Mouse (Mus musculus) heart, adult 2 months (tissue): ENCODE results near the gene Mef2b. TPM values are rescaled to one million over a fixed set of nuclear protein-coding genes. Genes with fewer than 3 reads are reported as not detected.

Experiments used
- DNase-seq, 2 experiments: peaks; one replicate each; pipeline ENCODE4 v3.0.0; 2021
- H3K27ac ChIP-seq: fragments of 200-600 bp; 2 replicates; pipeline ENCODE4 v1.8.1; 2022
- H3K27me3 ChIP-seq: fragments of 200-500 bp; 2 replicates; pipeline ENCODE4 v1.6.1; 2012; ENCODE audit warnings: mild to moderate bottlenecking, low read length, inconsistent platforms, mixed read lengths; ENCODE audit not compliant: control insufficient read depth, insufficient read depth
- H3K36me3 ChIP-seq: fragments of 200-500 bp; 2 replicates; pipeline ENCODE4 v1.6.1; 2012; ENCODE audit warnings: low read length, inconsistent platforms; ENCODE audit not compliant: control insufficient read depth, insufficient read depth
- H3K4me1 ChIP-seq: fragments of 200-500 bp; 2 replicates; pipeline ENCODE4 v1.6.1; 2011; ENCODE audit warnings: low read length; ENCODE audit not compliant: control insufficient read depth, insufficient read depth
- H3K4me3 ChIP-seq: fragments of 200-600 bp; 2 replicates; pipeline ENCODE4 v1.8.1; 2022
- H3K79me2 ChIP-seq: fragments of 200-500 bp; replicated peaks from 2 replicates; pipeline ENCODE4 v1.6.1; 2012; ENCODE audit warnings: mild to moderate bottlenecking, inconsistent platforms, low read length, moderate library complexity, mixed read lengths; ENCODE audit not compliant: control insufficient read depth, insufficient read depth
- H3K9ac ChIP-seq: fragments of 200-500 bp; 2 replicates; pipeline ENCODE4 v1.6.1; 2012; ENCODE audit warnings: low read depth, mild to moderate bottlenecking, control low read depth, inconsistent platforms, low read length, mixed read lengths
- CTCF ChIP-seq: fragments of 200-600 bp; IDR thresholded peaks from 2 replicates; pipeline ENCODE4 v1.8.1; 2022; ENCODE audit warnings: antibody characterized with exemption, mild to moderate bottlenecking, moderate library complexity
- EP300 ChIP-seq: fragments of 200-500 bp; IDR thresholded peaks from 2 replicates; pipeline ENCODE4 v1.6.1; 2011; ENCODE audit warnings: low read depth, low read length, control low read depth; ENCODE audit not compliant: insufficient read depth
- WGBS: fragments of 180-500 bp; shearing (Covaris S2); methylation state at CpG from one replicate; pipeline ENCODE4 v1.1.7; 2018; 5-methylcytosine and 5-hydroxymethylcytosine counted together
- intact Hi-C: fragments of 180-260 bp; cut with DNase I; formaldehyde crosslinking; loops from one replicate; pipeline ENCODE4 v1.15.1; 2025
- microRNA-seq, 2 experiments: library from miRNA; unstranded; fragments of <30 nt; microRNA quantifications; one replicate each; pipeline ENCODE4 v1.2.0; 2021
- polyA plus RNA-seq: library from polyadenylated mRNA; depleted of rRNA; stranded (reverse); fragments of >200 nt; gene quantifications from 2 replicates; pipeline ENCODE4 v1.2.3, GENCODE M21; 2012; rRNA removed
- total RNA-seq, 2 experiments: library from RNA; stranded (reverse); gene quantifications; 2 replicates each; pipeline ENCODE4 v1.2.3; 2021

The Mef2b gene
- total and polyA plus RNA-seq, 3 experiments: 0.25 to 0.44 (median 0.27) TPM

GRCm38 (mm10) chr8:70216566-70216965 lies 77.1 kb downstream of the Mef2b start:
- TF ChIP-seq CTCF: no peak
- TF ChIP-seq EP300: peak; percentile 94
- 17% methylated on average over 1 of the region's 1 CpGs for WGBS
- Histone ChIP-seq H3K36me3 (no peaks in the 10 kb centered on the region), H3K79me2 (no peaks in the 10 kb centered on the region), H3K9ac (no peak overlapping the region), H3K4me3 (no peak overlapping the region), H3K27ac (peak overlapping the region; percentile 69), H3K4me1 (peaks cover 16% of the 10 kb centered on the region), H3K27me3 (no peaks in the 10 kb centered on the region)
- intact Hi-C loops: no loop called here
- DNase-seq: peak; percentile 78 to 86

Small RNA genes lying within 50 kb of the gene (microRNA-seq; reads per million reads assigned to microRNA genes)
- 0 reads per million in 2 experiments for gene Mir7066

Other genes with a start within 250 kb of the Mef2b start
- under 1 TPM; 0.16 to 0.23 TPM for gene Tssk6, start 237.5 kb upstream of the Mef2b start, total RNA-seq
- 0.23 and 0.49 TPM in 2 replicates for gene Tssk6, start 237.5 kb upstream of the Mef2b start, polyA plus RNA-seq
- 100 to 1,000 TPM; 417 to 492 TPM for gene Ndufa13, start 237.2 kb upstream of the Mef2b start, total RNA-seq
- gene Ndufa13, start 237.2 kb upstream of the Mef2b start, polyA plus RNA-seq: 443 and 488 TPM in 2 replicates
- gene Yjefn3, start 237.0 kb upstream of the Mef2b start, total RNA-seq: 10 to 100 TPM; 13.3 to 16.8 TPM
- gene Yjefn3, start 237.0 kb upstream of the Mef2b start, polyA plus RNA-seq: 11.5 and 14.2 TPM in 2 replicates
- gene Gatad2a, start 143.3 kb upstream of the Mef2b start, total RNA-seq: 10 to 100 TPM; 36.4 TPM
- 23.7 and 24.7 TPM in 2 replicates for gene Gatad2a, start 143.3 kb upstream of the Mef2b start, polyA plus RNA-seq
- 10 to 100 TPM; 30.1 to 32.6 TPM for gene Mau2, start 97.0 kb upstream of the Mef2b start, total RNA-seq
- 33.2 and 46.9 TPM in 2 replicates for gene Mau2, start 97.0 kb upstream of the Mef2b start, polyA plus RNA-seq
- gene Sugp1, start 96.9 kb upstream of the Mef2b start, total RNA-seq: 10 to 100 TPM; 15.8 to 19.6 TPM
- 6.7 and 10.6 TPM in 2 replicates for gene Sugp1, start 96.9 kb upstream of the Mef2b start, polyA plus RNA-seq
- gene Tm6sf2, start 66.8 kb upstream of the Mef2b start, total RNA-seq: under 1 TPM; 0.64 to 0.94 TPM
- 2.7 and 3.1 TPM in 2 replicates for gene Tm6sf2, start 66.8 kb upstream of the Mef2b start, polyA plus RNA-seq
- gene Hapln4, start 56.3 kb upstream of the Mef2b start, total RNA-seq: under 1 TPM in 1 of 2 experiments, not detected in 1; 0.10 TPM
- gene Hapln4, start 56.3 kb upstream of the Mef2b start, polyA plus RNA-seq: 0.15 and 0.16 TPM in 2 replicates
- under 1 TPM in 1 of 2 experiments, not detected in 1; 0.02 TPM for gene Ncan, start 18.8 kb upstream of the Mef2b start, total RNA-seq
- gene Ncan, start 18.8 kb upstream of the Mef2b start, polyA plus RNA-seq: 0.08 and 0.18 TPM in 2 replicates
- 1 to 10 TPM; 5.5 to 7.6 TPM for gene Nr2c2ap, start 8.4 kb upstream of the Mef2b start, total RNA-seq
- gene Nr2c2ap, start 8.4 kb upstream of the Mef2b start, polyA plus RNA-seq: 7.0 and 10.7 TPM in 2 replicates
- 10 to 100 TPM; 18.1 to 18.6 TPM for gene Rfxank, start 557 bp upstream of the Mef2b start, total RNA-seq
- 30.9 and 41.5 TPM in 2 replicates for gene Rfxank, start 557 bp upstream of the Mef2b start, polyA plus RNA-seq
- 10 to 100 TPM; 22.6 to 23.7 TPM for gene Borcs8, start 212 bp upstream of the Mef2b start, total RNA-seq
- gene Borcs8, start 212 bp upstream of the Mef2b start, polyA plus RNA-seq: 45.3 and 46.6 TPM in 2 replicates
- 100 to 1,000 TPM in 1 of 2 experiments, 10 to 100 TPM in 1; 93.6 to 108 TPM for gene Tmem161a, start 32.6 kb downstream of the Mef2b start, total RNA-seq
- gene Tmem161a, start 32.6 kb downstream of the Mef2b start, polyA plus RNA-seq: 134 and 145 TPM in 2 replicates
- gene Slc25a42, start 72.6 kb downstream of the Mef2b start, total RNA-seq: 10 to 100 TPM; 49.6 to 51.6 TPM
- 111 and 128 TPM in 2 replicates for gene Slc25a42, start 72.6 kb downstream of the Mef2b start, polyA plus RNA-seq
- gene Sugp2, start 94.5 kb downstream of the Mef2b start, total RNA-seq: 10 to 100 TPM; 34.3 to 38.0 TPM
- 27.8 and 31.4 TPM in 2 replicates for gene Sugp2, start 94.5 kb downstream of the Mef2b start, polyA plus RNA-seq
- gene Armc6, start 94.8 kb downstream of the Mef2b start, total RNA-seq: 1 to 10 TPM; 7.0 to 8.4 TPM
- gene Armc6, start 94.8 kb downstream of the Mef2b start, polyA plus RNA-seq: 9.4 and 16.0 TPM in 2 replicates
- gene Homer3, start 143.1 kb downstream of the Mef2b start, total RNA-seq: 1 to 10 TPM; 7.2 to 8.3 TPM
- gene Homer3, start 143.1 kb downstream of the Mef2b start, polyA plus RNA-seq: 13.6 and 14.9 TPM in 2 replicates
- gene Ddx49, start 162.8 kb downstream of the Mef2b start, total RNA-seq: 10 to 100 TPM; 21.6 to 26.4 TPM
- gene Ddx49, start 162.8 kb downstream of the Mef2b start, polyA plus RNA-seq: 24.3 and 27.1 TPM in 2 replicates
- 100 to 1,000 TPM; 147 to 155 TPM for gene Cope, start 162.8 kb downstream of the Mef2b start, total RNA-seq
- gene Cope, start 162.8 kb downstream of the Mef2b start, polyA plus RNA-seq: 193 and 209 TPM in 2 replicates
- gene Cers1, start 176.1 kb downstream of the Mef2b start, total RNA-seq: under 1 TPM; 0.34 to 0.64 TPM
- gene Cers1, start 176.1 kb downstream of the Mef2b start, polyA plus RNA-seq: 0.97 and 1.2 TPM in 2 replicates
- gene Gdf1, start 190.1 kb downstream of the Mef2b start, total RNA-seq: not detected
- 0.14 TPM in 1 of 2 replicates, not detected in the other for gene Gdf1, start 190.1 kb downstream of the Mef2b start, polyA plus RNA-seq
- gene Upf1, start 213.6 kb downstream of the Mef2b start, total RNA-seq: 10 to 100 TPM; 42.6 to 43.9 TPM
- 17.4 and 23.4 TPM in 2 replicates for gene Upf1, start 213.6 kb downstream of the Mef2b start, polyA plus RNA-seq
- gene Comp, start 233.8 kb downstream of the Mef2b start, total RNA-seq: 1 to 10 TPM; 5.1 to 5.4 TPM
- 11.5 and 17.4 TPM in 2 replicates for gene Comp, start 233.8 kb downstream of the Mef2b start, polyA plus RNA-seq